Mouse (Mus musculus) intestine, postnatal 0 days (tissue): Measurements from ENCODE around the gene Fabp6. TPM values are rescaled to one million over a fixed set of nuclear protein-coding genes. Genes with fewer than 3 reads are reported as not detected.

Source experiments
- ATAC-seq: fragments of 200-750 bp; cut with Nextera tagmentation; 2 replicates; pipeline ENCODE4 v1.8.0; 2017; ENCODE audit warnings: mild to moderate bottlenecking, moderate TSS enrichment, moderate library complexity
- H3K27ac ChIP-seq: fragments of 300-500 bp; sonication (generic); 2 replicates; pipeline ENCODE4 v1.5.1; 2014; ENCODE audit warnings: mild to moderate bottlenecking, low read depth, low read length, moderate library complexity
- H3K27me3 ChIP-seq: fragments of 300-500 bp; sonication (generic); replicated peaks from 2 replicates; pipeline ENCODE4 v1.6.1; 2014; ENCODE audit warnings: low read length, mixed read lengths; ENCODE audit not compliant: control insufficient read depth, insufficient read depth
- H3K36me3 ChIP-seq: fragments of 300-500 bp; sonication (generic); 2 replicates; pipeline ENCODE4 v1.6.1; 2014; ENCODE audit warnings: mild to moderate bottlenecking, moderate library complexity; ENCODE audit not compliant: control insufficient read depth, insufficient read depth
- H3K4me1 ChIP-seq: fragments of 300-500 bp; sonication (generic); replicated peaks from 2 replicates; pipeline ENCODE4 v1.6.1; 2014; ENCODE audit warnings: antibody characterized with exemption, low read length, mixed read lengths; ENCODE audit not compliant: control insufficient read depth, insufficient read depth
- H3K4me2 ChIP-seq: fragments of 300-500 bp; sonication (generic); replicated peaks from 2 replicates; pipeline ENCODE4 v1.6.1; 2014; ENCODE audit warnings: low read depth, mild to moderate bottlenecking, moderate library complexity
- H3K4me3 ChIP-seq: fragments of 300-500 bp; sonication (generic); 2 replicates; pipeline ENCODE4 v1.5.1; 2014; ENCODE audit warnings: low read depth, low read length
- H3K9ac ChIP-seq: fragments of 300-500 bp; sonication (generic); 2 replicates; pipeline ENCODE4 v1.6.1; 2014; ENCODE audit warnings: mild to moderate bottlenecking, low read depth, low read length
- H3K9me3 ChIP-seq: fragments of 300-500 bp; sonication (generic); 2 replicates; pipeline ENCODE4 v1.6.1; 2016; ENCODE audit warnings: mixed run types; ENCODE audit not compliant: control insufficient read depth
- CTCF ChIP-seq: sonication (generic); IDR thresholded peaks from 2 replicates; pipeline ENCODE4 v1.5.1; 2016; ENCODE audit warnings: low read depth, mild to moderate bottlenecking, control low read depth, antibody characterized with exemption, moderate library complexity
- WGBS: fragments of 180-500 bp; shearing (Covaris S2); extraction: QIAGEN DNeasy Blood & Tissue Kit; methylation state at CpG from one replicate; pipeline ENCODE4 v1.1.7; 2014; 5-methylcytosine and 5-hydroxymethylcytosine counted together
- polyA plus RNA-seq: library from polyadenylated mRNA; unstranded; fragments of >200 nt; fragmentation: Nextera tagmentation; extraction: Ambion mirVana; gene quantifications from 2 replicates; pipeline ENCODE4 v1.2.1, GENCODE M21; 2015

The Fabp6 gene
- polyA plus RNA-seq, 1 experiment from 2014 or later, result 127 TPM

DNA sequence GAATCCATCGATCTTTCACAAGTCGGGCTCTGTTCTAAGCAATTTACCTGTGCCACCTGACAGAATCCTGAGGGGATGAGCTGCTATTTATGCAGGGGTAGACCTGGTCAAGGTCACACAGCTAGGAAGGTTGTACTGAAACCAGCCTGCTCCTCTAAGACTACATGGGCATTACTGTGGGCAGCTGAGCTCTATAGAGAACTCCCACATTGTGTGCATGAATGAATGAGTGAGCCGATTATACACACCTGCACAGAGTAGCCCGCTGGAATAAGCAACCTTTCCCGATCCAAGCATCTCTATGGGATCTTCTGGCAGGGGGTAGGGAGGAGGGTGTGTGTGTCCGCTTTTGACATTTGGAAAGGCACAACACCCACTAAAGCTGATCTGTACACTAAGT lies 31.8 kb upstream of the Fabp6 start:
- Histone ChIP-seq H3K36me3 (no peaks in the 10 kb centered on the region), H3K4me3 (no peak overlapping the region), H3K27me3 (no peaks in the 10 kb centered on the region), H3K4me1 (peaks cover 5% of the 10 kb centered on the region; the same call in 1 of the 2 replicates), H3K9ac (no peak overlapping the region), H3K27ac (no peak overlapping the region), H3K9me3 (no peaks in the 10 kb centered on the region), H3K4me2 (no peak overlapping the region)
- 71% methylated on average over 6 of the region's 6 CpGs for WGBS
- TF ChIP-seq CTCF, result no peak
- ATAC-seq, result no peak

DNA sequence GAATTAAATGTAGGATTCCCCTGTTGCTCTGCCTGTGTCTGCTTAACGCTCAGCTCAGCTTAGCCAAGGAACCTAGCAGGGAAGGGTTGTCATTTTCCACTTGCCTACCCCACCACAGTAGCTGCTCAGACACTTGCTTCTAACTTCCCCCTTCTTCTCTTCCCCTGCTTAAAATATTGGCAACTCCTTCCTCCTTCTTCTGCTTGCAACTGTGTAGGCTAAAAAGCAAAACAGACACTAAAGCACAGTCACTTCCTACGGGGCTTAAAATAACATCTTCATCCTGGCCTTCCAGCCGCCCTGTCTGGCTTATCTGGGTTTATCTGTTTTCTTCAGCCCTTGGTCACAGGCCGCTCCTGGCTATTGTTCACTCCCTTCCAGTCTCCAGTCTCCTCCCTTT lies 31.2 kb upstream of the Fabp6 start:
- Histone ChIP-seq H3K9ac (no peak overlapping the region), H3K27ac (no peak overlapping the region), H3K4me2 (no peak overlapping the region), H3K27me3 (no peaks in the 10 kb centered on the region), H3K4me3 (no peak overlapping the region), H3K4me1 (peaks cover 5% of the 10 kb centered on the region; the same call in 1 of the 2 replicates), H3K36me3 (no peaks in the 10 kb centered on the region), H3K9me3 (no peaks in the 10 kb centered on the region)
- 21% methylated on average over 4 of the region's 4 CpGs for WGBS
- no peak for ATAC-seq
- TF ChIP-seq CTCF, result no peak

DNA sequence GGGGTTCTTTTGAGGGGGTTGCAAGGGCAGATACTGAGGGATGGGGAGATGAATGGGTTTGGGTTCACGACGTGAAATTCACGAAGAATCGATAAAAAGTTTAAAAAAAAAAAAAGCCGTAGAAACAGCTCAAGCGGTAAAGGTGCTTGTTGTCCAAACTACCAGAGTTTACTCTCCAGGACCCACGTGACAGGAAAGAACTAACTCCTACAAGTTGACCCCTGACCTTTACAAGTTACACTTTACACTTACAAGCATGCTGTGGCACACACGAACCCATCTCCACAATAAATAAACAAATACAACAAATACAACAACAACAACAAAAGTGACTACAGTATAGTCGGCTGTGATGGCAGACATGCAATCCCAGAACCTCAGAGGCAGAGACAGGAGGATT lies 30.3 kb upstream of the Fabp6 start:
- Histone ChIP-seq H3K4me1 (peaks cover 9% of the 10 kb centered on the region; the same call in 1 of the 2 replicates), H3K27me3 (no peaks in the 10 kb centered on the region), H3K36me3 (no peaks in the 10 kb centered on the region), H3K4me2 (no peak overlapping the region), H3K27ac (no peak overlapping the region), H3K9me3 (no peaks in the 10 kb centered on the region), H3K9ac (no peak overlapping the region), H3K4me3 (no peak overlapping the region)
- ATAC-seq, result no peak
- TF ChIP-seq CTCF, result no peak
- 83% methylated on average over 9 of the region's 9 CpGs for WGBS

DNA sequence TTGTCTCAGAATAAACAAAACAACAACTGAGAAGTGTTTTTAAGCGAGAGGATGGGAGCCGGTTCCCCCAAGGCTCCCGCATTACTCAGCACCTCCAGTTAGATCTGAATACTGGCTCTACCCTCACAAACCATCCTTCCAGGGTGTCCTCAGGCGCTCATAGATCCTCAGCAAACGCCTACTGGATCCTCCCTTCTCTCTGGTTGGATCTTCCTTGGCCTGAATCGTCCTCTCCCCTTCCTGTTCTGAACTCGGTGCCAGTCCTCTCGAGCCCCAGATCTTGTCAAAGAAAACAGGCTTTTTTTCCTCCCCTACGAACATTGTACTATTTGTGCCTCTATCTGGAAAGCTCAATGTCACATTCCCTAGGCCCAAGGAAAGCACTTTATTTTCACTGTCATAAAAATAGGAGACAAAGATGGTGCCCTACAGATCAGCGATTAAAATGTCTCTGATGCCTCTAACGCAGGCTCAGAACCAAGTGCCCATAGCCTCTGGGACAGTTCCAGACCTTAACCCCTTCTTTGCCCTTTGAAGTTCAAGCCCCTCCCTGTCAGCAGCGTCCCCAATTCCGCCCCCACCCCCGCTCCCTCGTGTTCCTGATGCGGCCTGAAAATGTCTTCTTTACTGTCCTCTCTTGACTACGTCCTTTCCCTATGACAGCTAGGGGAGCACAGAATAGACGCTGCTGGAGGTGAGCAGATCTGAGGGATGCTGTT lies 25.7 kb upstream of the Fabp6 start:
- 44% methylated on average over 18 of the region's 18 CpGs for WGBS
- no peak for TF ChIP-seq CTCF
- Histone ChIP-seq H3K4me3 (no peak overlapping the region; the same call in 1 of the 2 replicates), H3K9me3 (no peaks in the 10 kb centered on the region), H3K9ac (0 out of 2 replicates have a peak overlapping the region, but pooled peaks have one; percentile 31), H3K4me1 (peaks cover 7% of the 10 kb centered on the region; the same call in 1 of the 2 replicates), H3K4me2 (peak overlapping the region; percentile 62), H3K27ac (no peak overlapping the region), H3K27me3 (no peaks in the 10 kb centered on the region), H3K36me3 (no peaks in the 10 kb centered on the region)
- ATAC-seq, result no peak

DNA sequence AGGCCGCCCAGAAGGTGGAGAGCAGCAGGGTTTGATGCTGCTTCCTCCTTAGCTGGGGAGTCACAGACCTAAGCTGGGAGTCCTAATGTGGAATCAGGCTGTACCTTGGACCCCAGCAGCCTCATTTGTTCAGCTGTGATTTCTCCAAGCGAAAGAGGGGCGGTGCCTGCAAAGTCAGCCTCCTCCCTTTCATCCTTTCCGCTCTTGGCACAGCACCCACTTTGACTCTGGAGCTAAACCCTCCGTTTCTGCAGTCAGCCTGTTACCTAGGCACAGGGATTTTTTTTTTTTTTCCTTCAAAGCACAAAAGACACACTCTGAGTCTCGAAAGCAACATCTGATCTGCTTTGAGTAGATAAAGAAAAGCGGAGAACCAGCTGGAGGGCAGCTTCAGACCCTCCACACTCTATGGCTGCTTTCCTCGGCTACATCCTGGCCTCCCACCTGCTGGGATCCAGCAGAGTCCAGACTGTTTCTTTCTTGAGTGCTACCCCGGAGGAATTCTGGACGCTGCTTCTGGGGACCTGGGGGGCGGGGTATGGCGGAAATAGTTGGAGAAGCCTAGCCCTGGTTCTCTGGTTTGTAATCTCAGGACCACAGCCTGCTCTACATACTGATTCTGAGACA lies 25.1 kb upstream of the Fabp6 start:
- H3K27me3 ChIP-seq, result no peaks in the 10 kb centered on the region
- TF ChIP-seq CTCF, result peak; percentile 21; the same call in 1 of the 2 replicates
- H3K9me3 ChIP-seq, result no peaks in the 10 kb centered on the region
- H3K36me3 ChIP-seq, result no peaks in the 10 kb centered on the region
- H3K4me2 ChIP-seq, result peak overlapping the region; percentile 62
- H3K4me1 ChIP-seq, result peaks cover 7% of the 10 kb centered on the region; the same call in 1 of the 2 replicates
- ATAC-seq, result peak; percentile 90
- peak overlapping the region; percentile 21 for H3K4me3 ChIP-seq
- WGBS, result 7% methylated on average over 12 of the region's 12 CpGs
- peak overlapping the region; percentile 31 for H3K9ac ChIP-seq
- peak overlapping the region; percentile 37; the same call in 1 of the 2 replicates for H3K27ac ChIP-seq

DNA sequence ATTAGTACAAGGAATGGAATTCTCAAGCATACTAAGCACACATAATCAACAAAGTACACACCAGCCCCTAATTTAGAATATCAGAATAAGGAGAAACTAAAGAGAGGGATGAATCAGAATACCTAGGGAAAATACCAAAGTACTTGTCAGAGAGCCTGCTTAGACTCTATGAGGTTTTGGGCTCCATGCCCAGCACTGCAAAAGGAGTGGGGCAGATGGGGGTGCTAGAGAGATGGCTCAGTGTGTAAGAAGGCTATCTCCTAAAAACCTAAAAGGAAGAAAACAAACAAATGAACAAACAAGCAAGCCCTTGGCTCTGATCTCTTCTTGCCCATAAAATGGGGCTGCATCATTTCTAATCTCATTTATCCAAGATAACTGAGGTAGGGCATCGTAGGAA lies 23.0 kb upstream of the Fabp6 start:
- Histone ChIP-seq H3K27ac (no peak overlapping the region), H3K4me1 (peaks cover 7% of the 10 kb centered on the region; the same call in 1 of the 2 replicates), H3K4me3 (no peak overlapping the region), H3K9me3 (no peaks in the 10 kb centered on the region), H3K27me3 (no peaks in the 10 kb centered on the region), H3K4me2 (no peak overlapping the region), H3K9ac (no peak overlapping the region), H3K36me3 (no peaks in the 10 kb centered on the region)
- no peak for ATAC-seq
- WGBS, result 77% methylated on average over 1 of the region's 1 CpGs
- TF ChIP-seq CTCF, result no peak
